Mouse (Mus musculus) lung, postnatal 0 days (tissue): ENCODE results near the gene Sgsm3. TPM values are rescaled to one million over a fixed set of nuclear protein-coding genes. Genes with fewer than 3 reads are reported as not detected.

Experiments used
- ATAC-seq: fragments of 200-750 bp; cut with Nextera tagmentation; 2 replicates; pipeline ENCODE4 v1.8.0; 2017; ENCODE audit warnings: moderate library complexity
- DNase-seq: peaks from one replicate; pipeline ENCODE4 v3.0.0-alpha.2; 2016; ENCODE audit warnings: low spot score
- H3K27ac ChIP-seq: fragments of 300-500 bp; sonication (generic); 2 replicates; pipeline ENCODE4 v1.5.1; 2014; ENCODE audit warnings: antibody characterized with exemption, mild to moderate bottlenecking, low read length, mixed read lengths
- H3K27me3 ChIP-seq: fragments of 300-500 bp; sonication (generic); replicated peaks from 2 replicates; pipeline ENCODE4 v1.6.1; 2014; ENCODE audit warnings: low read length, mixed read lengths; ENCODE audit not compliant: insufficient read depth
- H3K36me3 ChIP-seq: fragments of 300-500 bp; sonication (generic); 2 replicates; pipeline ENCODE4 v1.6.1; 2014; ENCODE audit warnings: low read length, mixed read lengths; ENCODE audit not compliant: insufficient read depth
- H3K4me1 ChIP-seq: fragments of 300-500 bp; sonication (generic); 2 replicates; pipeline ENCODE4 v1.6.1; 2014; ENCODE audit warnings: antibody characterized with exemption, low read depth, low read length, mixed read lengths; ENCODE audit not compliant: insufficient read depth
- H3K4me2 ChIP-seq: fragments of 300-500 bp; sonication (generic); replicated peaks from 2 replicates; pipeline ENCODE4 v1.6.1; 2014; ENCODE audit warnings: low read depth, mild to moderate bottlenecking, low read length, moderate library complexity, mixed read lengths
- H3K4me3 ChIP-seq: fragments of 300-500 bp; sonication (generic); 2 replicates; pipeline ENCODE4 v1.5.1; 2014; ENCODE audit warnings: low read depth, low read length
- H3K9ac ChIP-seq: fragments of 300-500 bp; sonication (generic); replicated peaks from 2 replicates; pipeline ENCODE4 v1.6.1; 2014; ENCODE audit warnings: low read depth, mild to moderate bottlenecking
- H3K9me3 ChIP-seq: fragments of 300-500 bp; sonication (generic); 2 replicates; pipeline ENCODE4 v1.6.1; 2016; ENCODE audit warnings: low read length, mixed read lengths
- CTCF ChIP-seq: IDR thresholded peaks from 2 replicates; pipeline ENCODE4 v1.5.1; 2016; ENCODE audit warnings: antibody characterized with exemption, mild to moderate bottlenecking
- EP300 ChIP-seq: IDR thresholded peaks from 2 replicates; pipeline ENCODE4 v1.6.1; 2016; ENCODE audit warnings: antibody characterized with exemption, mild to moderate bottlenecking, control low read depth
- WGBS: fragments of 180-500 bp; shearing (Covaris S2); extraction: QIAGEN DNeasy Blood & Tissue Kit; methylation state at CpG from one replicate; pipeline ENCODE4 v1.1.7; 2014; 5-methylcytosine and 5-hydroxymethylcytosine counted together
- polyA plus RNA-seq: library from polyadenylated mRNA; unstranded; fragments of >200 nt; fragmentation: Nextera tagmentation; extraction: Ambion mirVana; gene quantifications from 2 replicates; pipeline ENCODE4 v1.2.1, GENCODE M21; 2015

Gene Sgsm3
- polyA plus RNA-seq, 1 experiment from 2014 or later = 38.5 TPM

GRCm38 (mm10) chr15:80994959-80995358, 17.4 kb downstream of the Sgsm3 start:
- no peak overlapping the region for H3K27ac ChIP-seq
- H3K4me1 ChIP-seq = no peaks in the 10 kb centered on the region
- no peak overlapping the region for H3K4me3 ChIP-seq

GRCm38 (mm10) chr15:80996090-80996835, 18.7 kb downstream of the Sgsm3 start:
- ATAC-seq (peak; percentile 60), DNase-seq (peak; percentile 51)
- Histone ChIP-seq H3K4me2 (no peak overlapping the region), H3K4me3 (no peak overlapping the region), H3K36me3 (no peaks in the 10 kb centered on the region), H3K27ac (peak overlapping the region; percentile 54; the same call in 1 of the 2 replicates), H3K9ac (no peak overlapping the region), H3K9me3 (no peaks in the 10 kb centered on the region), H3K27me3 (no peaks in the 10 kb centered on the region), H3K4me1 (0 out of 2 replicates have a peak, but pooled peaks cover 5% of the 10 kb centered on the region)
- WGBS = 59% methylated on average over 6 of the region's 6 CpGs
- TF ChIP-seq EP300 (no peak), CTCF (no peak)

More at GRCm38 (mm10) chr15:80994959-80995358, 17.4 kb downstream of the Sgsm3 start:
- no peak overlapping the region for H3K4me2 ChIP-seq
- H3K36me3 ChIP-seq = no peaks in the 10 kb centered on the region
- no peaks in the 10 kb centered on the region for H3K9me3 ChIP-seq
- DNase-seq (no peak), ATAC-seq (no peak)
- 84% methylated on average over 5 of the region's 5 CpGs for WGBS
- no peak overlapping the region for H3K9ac ChIP-seq
- no peaks in the 10 kb centered on the region for H3K27me3 ChIP-seq
- TF ChIP-seq EP300 (no peak), CTCF (no peak)

GRCm38 (mm10) chr15:80997077-80997476, 19.5 kb downstream of the Sgsm3 start:
- WGBS = 23% methylated on average over 1 of the region's 1 CpGs
- TF ChIP-seq CTCF (no peak), EP300 (no peak)
- no peak for ATAC-seq
- no peaks in the 10 kb centered on the region for H3K36me3 ChIP-seq
- no peaks in the 10 kb centered on the region for H3K9me3 ChIP-seq
- no peak overlapping the region for H3K4me3 ChIP-seq
- no peak overlapping the region for H3K4me2 ChIP-seq
- no peak for DNase-seq
- no peaks in the 10 kb centered on the region for H3K27me3 ChIP-seq
- H3K4me1 ChIP-seq = 0 out of 2 replicates have a peak, but pooled peaks cover 5% of the 10 kb centered on the region
- no peak overlapping the region for H3K9ac ChIP-seq
- peak overlapping the region; percentile 54; the same call in 1 of the 2 replicates for H3K27ac ChIP-seq

GRCm38 (mm10) chr15:81000419-81001138, 23.0 kb downstream of the Sgsm3 start:
- no peak overlapping the region for H3K4me2 ChIP-seq
- TF ChIP-seq EP300 (no peak), CTCF (no peak)
- no peaks in the 10 kb centered on the region for H3K36me3 ChIP-seq
- H3K27me3 ChIP-seq = no peaks in the 10 kb centered on the region
- no peaks in the 10 kb centered on the region for H3K9me3 ChIP-seq
- H3K4me1 ChIP-seq = 0 out of 2 replicates have a peak, but pooled peaks cover 5% of the 10 kb centered on the region
- peak; percentile 33 for DNase-seq
- peak overlapping the region; percentile 26; the same call in 1 of the 2 replicates for H3K27ac ChIP-seq
- 4% methylated on average over 2 of the region's 4 CpGs for WGBS
- ATAC-seq = peak; percentile 25; the same call in 1 of the 2 replicates
- H3K9ac ChIP-seq = no peak overlapping the region
- H3K4me3 ChIP-seq = no peak overlapping the region

- Histone ChIP-seq H3K27ac (no peak overlapping the region), H3K4me3 (no peak overlapping the region), H3K36me3 (0 out of 2 replicates have a peak, but pooled peaks cover 5% of the 10 kb centered on the region), H3K27me3 (no peaks in the 10 kb centered on the region), H3K9me3 (no peaks in the 10 kb centered on the region), H3K4me1 (no peaks in the 10 kb centered on the region), H3K9ac (no peak overlapping the region), H3K4me2 (no peak overlapping the region)
- WGBS = 84% methylated on average over 10 of the region's 10 CpGs
- ATAC-seq (no peak), DNase-seq (no peak)
- no peak for TF ChIP-seq CTCF
- no peak for TF ChIP-seq EP300
These were observed 28.7 kb downstream of the Sgsm3 start for GRCm38 (mm10) chr15:81006127-81006735.

- H3K4me3 ChIP-seq = no peak overlapping the region
- no peak overlapping the region for H3K27ac ChIP-seq
- 0 out of 2 replicates have a peak, but pooled peaks cover 5% of the 10 kb centered on the region for H3K36me3 ChIP-seq
- H3K4me1 ChIP-seq = no peaks in the 10 kb centered on the region
- DNase-seq = no peak
- no peak overlapping the region for H3K4me2 ChIP-seq
- no peak for TF ChIP-seq CTCF
- TF ChIP-seq EP300 = no peak
- H3K9ac ChIP-seq = no peak overlapping the region
- H3K27me3 ChIP-seq = no peaks in the 10 kb centered on the region
- WGBS = 95% methylated on average over 9 of the region's 9 CpGs
- no peaks in the 10 kb centered on the region for H3K9me3 ChIP-seq
- no peak for ATAC-seq
These were observed 29.8 kb downstream of the Sgsm3 start for GRCm38 (mm10) chr15:81007339-81007738.
